Mouse (Mus musculus): ENCODE results near the gene Capn13.
A peak's percentile ranks its signal among the peaks of the same experiment; 100 is the strongest.

The Capn13 gene

GRCm38 (mm10) chr17:73400862-73401261, at the start of gene Capn13:
Gene Capn13 (minus strand): TSS chr17:73400866.
- DNase-seq (ENCODE audit: low spot score): no peak

- DNase-seq (ENCODE audit: low spot score): no peak
Measured at GRCm38 (mm10) chr17:73449104-73449503, 48.4 kb upstream of the Capn13 start.

- DNase-seq (ENCODE audit: low spot score): no peak
Measured at GRCm38 (mm10) chr17:73440798-73441197, 40.1 kb upstream of the Capn13 start.

GRCm38 (mm10) chr17:73432564-73433006, 31.9 kb upstream of the Capn13 start:
- no peak for DNase-seq (ENCODE audit: low spot score)

GRCm38 (mm10) chr17:73432058-73432457, 31.4 kb upstream of the Capn13 start:
- DNase-seq (ENCODE audit: low spot score): no peak

GRCm38 (mm10) chr17:73417382-73417781, 16.7 kb upstream of the Capn13 start:
- DNase-seq (ENCODE audit: low spot score): peak; percentile 7

GRCm38 (mm10) chr17:73416181-73416795, 15.6 kb upstream of the Capn13 start:
- no peak for DNase-seq (ENCODE audit: low spot score)

GRCm38 (mm10) chr17:73411817-73412216, 11.2 kb upstream of the Capn13 start:
- no peak for DNase-seq (ENCODE audit: low spot score)

- DNase-seq (ENCODE audit: low spot score): no peak
Measured at GRCm38 (mm10) chr17:73401272-73401671, 606 bp upstream of the Capn13 start.

- DNase-seq (ENCODE audit: low spot score): no peak
Measured at GRCm38 (mm10) chr17:73399136-73399535, 1.5 kb downstream of the Capn13 start.

GRCm38 (mm10) chr17:73393361-73393760, 7.3 kb downstream of the Capn13 start:
- no peak for DNase-seq (ENCODE audit: low spot score)

GRCm38 (mm10) chr17:73391771-73392170, 8.9 kb downstream of the Capn13 start:
- no peak for DNase-seq (ENCODE audit: low spot score)

GRCm38 (mm10) chr17:73390191-73391089, 10.2 kb downstream of the Capn13 start:
- no peak for DNase-seq (ENCODE audit: low spot score)

GRCm38 (mm10) chr17:73389336-73389735, 11.3 kb downstream of the Capn13 start:
- no peak for DNase-seq (ENCODE audit: low spot score)

GRCm38 (mm10) chr17:73386581-73386980, 14.1 kb downstream of the Capn13 start:
- DNase-seq (ENCODE audit: low spot score): no peak

GRCm38 (mm10) chr17:73385940-73386339, 14.7 kb downstream of the Capn13 start:
- no peak for DNase-seq (ENCODE audit: low spot score)

GRCm38 (mm10) chr17:73382327-73383014, 18.2 kb downstream of the Capn13 start:
- no peak for DNase-seq (ENCODE audit: low spot score)

GRCm38 (mm10) chr17:73381681-73382080, 19.0 kb downstream of the Capn13 start:
- no peak for DNase-seq (ENCODE audit: low spot score)

GRCm38 (mm10) chr17:73377778-73378484, 22.7 kb downstream of the Capn13 start:
- no peak for DNase-seq (ENCODE audit: low spot score)

- DNase-seq (ENCODE audit: low spot score): no peak
Measured at GRCm38 (mm10) chr17:73367334-73367733, 33.3 kb downstream of the Capn13 start.

- DNase-seq (ENCODE audit: low spot score): no peak
Measured at GRCm38 (mm10) chr17:73361054-73361453, 39.6 kb downstream of the Capn13 start.
